Mouse (Mus musculus): ENCODE measurements around the gene Tead4. TPM values are rescaled to one million over a fixed set of nuclear protein-coding genes. Genes with fewer than 3 reads are reported as not detected.

The Tead4 gene
- polyA plus RNA-seq, 1 experiment = not detected

DNA sequence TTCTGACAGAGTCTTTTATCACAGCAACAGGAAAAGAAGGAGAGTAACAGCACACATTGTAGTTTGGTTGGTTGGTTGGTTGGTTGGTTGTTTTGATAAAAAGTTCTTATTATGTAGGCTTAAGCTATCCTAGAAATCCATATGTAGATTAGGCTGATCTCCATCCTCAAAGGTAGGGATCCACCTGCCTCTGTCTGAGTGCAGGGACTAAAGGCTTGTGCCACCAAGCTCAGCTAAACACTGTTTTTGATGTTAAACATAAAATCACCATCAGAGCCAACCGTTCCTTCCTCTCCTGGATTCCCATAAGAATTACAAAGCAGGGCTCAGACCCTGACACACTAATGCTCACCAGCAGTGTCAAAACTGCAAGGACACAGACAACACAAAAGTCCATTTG lies 39.1 kb downstream of the Tead4 start:
- TF ChIP-seq POLR2A (IDR thresholded peaks at IDR 0.05; ENCODE audit: insufficient read depth, low read depth, low read length) (no peak), CTCF (IDR thresholded peaks at IDR 0.05; ENCODE audit: insufficient read depth, low read depth, low read length) (no peak)

DNA sequence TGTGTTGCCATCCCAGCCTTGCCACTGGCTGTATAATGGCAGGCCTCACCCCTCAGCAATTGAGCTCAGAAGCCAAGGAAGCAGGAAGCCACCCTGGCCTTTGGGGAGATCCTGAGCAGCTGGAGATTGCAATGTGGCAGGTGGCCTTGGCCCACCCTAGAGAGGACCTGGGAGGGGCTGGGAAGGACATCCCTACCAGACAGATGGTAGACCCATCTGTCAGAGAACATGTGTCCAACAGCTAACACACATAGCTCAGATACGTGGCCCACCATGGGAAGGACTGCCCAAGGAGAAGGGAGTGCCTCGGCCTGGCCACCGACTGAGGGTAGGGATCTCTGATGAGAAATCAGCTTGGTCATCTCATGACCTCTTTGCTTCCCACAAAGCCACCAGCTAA lies 41.4 kb downstream of the Tead4 start:
- WGBS = 97% methylated on average over 3 of the region's 3 CpGs
- H3K4me1 ChIP-seq (ENCODE audit: control insufficient read depth, insufficient read depth, low read length) = peaks cover 7% of the 10 kb centered on the region
- TF ChIP-seq CTCF (IDR thresholded peaks at IDR 0.05; ENCODE audit: insufficient read depth, low read depth, low read length) (no peak), POLR2A (IDR thresholded peaks at IDR 0.05; ENCODE audit: insufficient read depth, low read depth, low read length) (no peak)

More for the DNA sequence above, 39.1 kb downstream of the Tead4 start:
- Histone ChIP-seq H3K4me1 (ENCODE audit: control insufficient read depth, insufficient read depth, low read length) (no peaks in the 10 kb centered on the region), H3K4me3 (ENCODE audit: insufficient read depth, low read depth, low read length) (no peak overlapping the region), H3K27ac (ENCODE audit: insufficient read depth, low read depth, low read length) (no peak overlapping the region)
- WGBS = 67% methylated on average over 1 of the region's 1 CpGs

DNA sequence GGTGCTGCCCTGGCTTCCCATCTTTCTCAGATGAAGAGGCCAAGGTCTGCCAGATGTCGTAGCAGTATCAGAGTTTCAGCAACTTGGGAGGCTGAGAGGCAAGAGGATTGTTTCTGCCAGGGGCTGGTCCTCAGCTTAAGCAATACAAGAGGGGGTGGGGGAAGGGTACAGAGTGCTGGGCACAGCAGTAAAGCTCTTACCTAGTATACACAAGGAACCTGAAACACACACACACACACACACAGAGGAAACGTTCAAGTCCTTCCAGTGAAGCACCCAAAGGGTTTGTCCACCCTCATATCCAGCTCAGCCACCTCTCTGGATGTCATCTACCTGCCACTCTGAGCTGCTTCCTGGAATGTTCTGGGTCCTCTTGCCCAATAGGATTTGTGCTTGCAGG lies 44.7 kb downstream of the Tead4 start:
- TF ChIP-seq POLR2A (IDR thresholded peaks at IDR 0.05; ENCODE audit: insufficient read depth, low read depth, low read length) = no peak
- TF ChIP-seq CTCF (IDR thresholded peaks at IDR 0.05; ENCODE audit: insufficient read depth, low read depth, low read length) = no peak
- 65% methylated on average over 2 of the region's 2 CpGs for WGBS
- no peak overlapping the region for H3K4me3 ChIP-seq (ENCODE audit: insufficient read depth, low read depth, low read length)
- H3K27ac ChIP-seq (ENCODE audit: insufficient read depth, low read depth, low read length) = no peak overlapping the region
- H3K4me1 ChIP-seq (ENCODE audit: control insufficient read depth, insufficient read depth, low read length) = peaks cover 7% of the 10 kb centered on the region

More for the DNA sequence above, 41.4 kb downstream of the Tead4 start:
- H3K4me3 ChIP-seq (ENCODE audit: insufficient read depth, low read depth, low read length) = no peak overlapping the region
- no peak overlapping the region for H3K27ac ChIP-seq (ENCODE audit: insufficient read depth, low read depth, low read length)

DNA sequence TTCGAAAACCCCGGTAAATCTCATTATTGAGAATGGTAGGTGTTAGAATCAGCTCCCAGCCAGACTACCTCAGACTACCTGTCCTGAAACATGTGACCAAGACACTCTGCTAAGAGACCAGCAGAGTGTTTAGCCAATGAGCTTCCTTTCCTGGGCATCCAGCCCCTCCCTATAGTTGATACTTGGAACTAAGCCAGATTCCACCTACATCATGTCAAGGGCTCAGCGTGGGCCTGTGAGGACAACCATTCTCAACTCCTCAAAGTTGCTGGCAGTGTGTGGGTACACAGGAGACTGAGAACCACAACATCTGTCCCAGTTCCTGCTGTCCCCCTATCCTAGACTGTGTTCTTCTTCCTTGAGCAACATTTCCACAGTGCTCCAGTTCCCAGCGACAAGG lies 45.3 kb downstream of the Tead4 start:
- TF ChIP-seq CTCF (IDR thresholded peaks at IDR 0.05; ENCODE audit: insufficient read depth, low read depth, low read length) = no peak
- no peak for TF ChIP-seq POLR2A (IDR thresholded peaks at IDR 0.05; ENCODE audit: insufficient read depth, low read depth, low read length)
- Histone ChIP-seq H3K4me1 (ENCODE audit: control insufficient read depth, insufficient read depth, low read length) (peaks cover 7% of the 10 kb centered on the region), H3K4me3 (ENCODE audit: insufficient read depth, low read depth, low read length) (no peak overlapping the region), H3K27ac (ENCODE audit: insufficient read depth, low read depth, low read length) (no peak overlapping the region)
- 63% methylated on average over 4 of the region's 4 CpGs for WGBS

DNA sequence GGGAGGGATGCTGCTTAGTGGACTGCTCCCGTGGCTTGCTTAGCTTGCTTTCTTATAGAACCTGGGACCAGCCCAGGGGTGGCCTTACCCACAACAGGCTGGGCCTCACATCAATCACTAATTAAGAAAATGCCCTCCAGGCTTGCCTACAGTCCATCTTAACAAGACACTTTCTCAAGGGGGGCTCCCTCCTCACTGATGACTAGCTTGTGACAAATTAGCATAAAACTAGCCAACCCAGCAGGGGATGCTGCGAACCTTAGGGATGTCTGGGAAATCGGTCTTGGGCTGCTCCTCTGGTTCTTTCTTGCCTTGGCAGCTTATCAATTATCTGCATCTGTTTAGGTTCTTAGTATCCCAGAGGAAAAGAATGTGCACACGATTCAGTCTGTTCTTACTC lies 46.1 kb downstream of the Tead4 start:
- H3K4me1 ChIP-seq (ENCODE audit: control insufficient read depth, insufficient read depth, low read length) = peaks cover 7% of the 10 kb centered on the region
- no peak overlapping the region for H3K27ac ChIP-seq (ENCODE audit: insufficient read depth, low read depth, low read length)
- no peak overlapping the region for H3K4me3 ChIP-seq (ENCODE audit: insufficient read depth, low read depth, low read length)
- TF ChIP-seq CTCF (IDR thresholded peaks at IDR 0.05; ENCODE audit: insufficient read depth, low read depth, low read length) (no peak), POLR2A (IDR thresholded peaks at IDR 0.05; ENCODE audit: insufficient read depth, low read depth, low read length) (no peak)
- 58% methylated on average over 4 of the region's 4 CpGs for WGBS

DNA sequence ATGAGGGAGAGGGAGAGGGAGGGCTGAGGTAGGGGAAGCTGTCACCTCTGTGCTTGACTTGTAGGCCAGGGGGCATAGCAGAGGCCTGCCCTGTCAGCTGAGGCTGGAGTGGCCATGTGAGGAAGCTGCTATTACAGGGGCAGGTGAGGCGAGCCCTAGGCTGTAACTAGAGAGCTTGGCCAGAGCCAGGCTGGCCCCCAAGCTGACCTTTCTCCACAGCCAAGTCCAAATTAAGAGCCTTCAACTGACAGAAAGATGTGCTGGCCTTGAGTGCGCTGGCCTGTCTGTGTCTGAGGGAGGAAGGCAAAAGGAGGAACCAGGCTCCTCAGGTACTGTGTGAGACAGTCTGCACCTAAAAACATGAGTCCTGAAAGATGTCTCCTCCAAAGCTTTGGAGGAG lies 47.5 kb downstream of the Tead4 start:
- Histone ChIP-seq H3K4me3 (ENCODE audit: insufficient read depth, low read depth, low read length) (no peak overlapping the region), H3K27ac (ENCODE audit: insufficient read depth, low read depth, low read length) (no peak overlapping the region), H3K4me1 (ENCODE audit: control insufficient read depth, insufficient read depth, low read length) (peaks cover 7% of the 10 kb centered on the region)
- 98% methylated on average over 2 of the region's 2 CpGs for WGBS
- TF ChIP-seq CTCF (IDR thresholded peaks at IDR 0.05; ENCODE audit: insufficient read depth, low read depth, low read length) (no peak), POLR2A (IDR thresholded peaks at IDR 0.05; ENCODE audit: insufficient read depth, low read depth, low read length) (no peak)

DNA sequence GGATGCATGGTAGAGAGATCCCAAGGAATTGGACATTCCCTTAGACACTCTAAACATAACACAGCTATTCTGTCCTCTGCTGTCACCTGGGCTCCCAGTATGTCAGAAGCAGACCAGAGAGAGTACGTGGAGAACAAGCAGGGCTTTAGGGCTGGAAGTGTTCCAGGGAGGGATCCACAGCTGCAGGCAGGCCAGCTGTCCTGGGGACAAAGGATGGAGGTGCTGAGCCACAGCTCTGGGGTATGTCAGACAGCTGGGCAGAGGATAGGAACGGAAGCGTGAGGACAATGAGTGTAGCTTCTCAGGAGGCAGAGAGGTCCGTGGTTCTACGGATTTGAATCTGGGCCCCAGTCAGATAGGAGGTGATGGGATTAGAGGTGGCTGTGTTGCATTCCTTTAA lies 50.0 kb downstream of the Tead4 start:
- peaks cover 3% of the 10 kb centered on the region for H3K4me1 ChIP-seq (ENCODE audit: control insufficient read depth, insufficient read depth, low read length)
- TF ChIP-seq POLR2A (IDR thresholded peaks at IDR 0.05; ENCODE audit: insufficient read depth, low read depth, low read length) = no peak
- TF ChIP-seq CTCF (IDR thresholded peaks at IDR 0.05; ENCODE audit: insufficient read depth, low read depth, low read length) = no peak
- WGBS = 89% methylated on average over 5 of the region's 5 CpGs
- no peak overlapping the region for H3K27ac ChIP-seq (ENCODE audit: insufficient read depth, low read depth, low read length)
- H3K4me3 ChIP-seq (ENCODE audit: insufficient read depth, low read depth, low read length) = no peak overlapping the region

DNA sequence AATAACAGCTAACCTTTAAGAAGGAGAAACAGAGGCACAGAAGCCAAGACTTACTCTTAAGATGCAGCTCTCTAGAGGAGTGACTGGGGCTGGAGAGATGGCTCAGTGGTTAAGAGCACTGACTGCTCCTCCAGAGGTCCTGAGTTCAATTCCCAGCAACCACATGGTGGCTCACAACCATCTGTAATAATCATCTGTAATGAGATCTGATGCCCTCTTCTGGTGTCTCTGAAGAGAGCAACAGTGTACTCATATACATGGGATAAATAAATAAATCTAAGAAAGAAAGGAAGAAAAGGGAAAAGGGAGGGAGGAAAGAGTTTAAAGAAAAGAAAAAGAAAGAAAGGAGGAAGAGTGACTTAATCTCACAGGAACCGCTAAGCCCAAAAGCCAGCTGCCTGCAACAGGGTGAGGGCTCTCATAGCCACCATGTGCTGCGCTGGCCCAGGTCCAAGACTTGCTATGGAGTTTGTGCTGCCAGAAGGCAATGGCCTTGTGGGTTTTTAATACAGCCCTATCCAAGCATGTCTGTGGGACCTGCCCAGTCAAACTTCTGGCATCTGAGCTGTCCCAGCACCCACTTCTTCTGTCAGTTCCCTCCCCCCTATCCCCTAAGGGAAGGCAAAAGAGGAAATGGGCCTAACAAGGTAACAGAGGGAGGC lies 63.4 kb downstream of the Tead4 start:
- no peak for TF ChIP-seq POLR2A (IDR thresholded peaks at IDR 0.05; ENCODE audit: insufficient read depth, low read depth, low read length)
- no peak for TF ChIP-seq CTCF (IDR thresholded peaks at IDR 0.05; ENCODE audit: insufficient read depth, low read depth, low read length)
- Histone ChIP-seq H3K4me1 (ENCODE audit: control insufficient read depth, insufficient read depth, low read length) (no peaks in the 10 kb centered on the region), H3K4me3 (ENCODE audit: insufficient read depth, low read depth, low read length) (no peak overlapping the region), H3K27ac (ENCODE audit: insufficient read depth, low read depth, low read length) (no peak overlapping the region)
- WGBS = 86% methylated on average over 2 of the region's 2 CpGs

DNA sequence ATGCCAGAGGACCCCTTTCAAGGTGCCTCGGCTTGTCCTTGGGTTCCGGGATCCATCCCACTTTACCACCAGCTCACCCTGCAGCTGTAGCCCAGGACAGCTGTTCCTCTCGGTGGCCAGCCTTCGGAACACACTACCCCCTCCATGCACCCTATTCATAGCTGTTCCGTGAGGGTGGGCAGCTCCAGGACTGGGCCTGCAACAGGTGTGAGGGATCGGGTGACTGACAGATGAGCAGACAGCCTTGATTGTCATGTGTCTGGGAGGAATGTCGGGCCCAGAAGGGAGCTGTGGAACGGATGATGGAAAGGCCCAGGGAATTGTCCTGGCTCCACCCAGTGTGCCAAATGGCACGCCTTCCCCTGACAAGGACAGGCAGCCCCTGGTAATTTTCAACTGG lies 64.0 kb downstream of the Tead4 start:
- no peak for TF ChIP-seq POLR2A (IDR thresholded peaks at IDR 0.05; ENCODE audit: insufficient read depth, low read depth, low read length)
- TF ChIP-seq CTCF (IDR thresholded peaks at IDR 0.05; ENCODE audit: insufficient read depth, low read depth, low read length) = no peak
- 85% methylated on average over 9 of the region's 9 CpGs for WGBS

More for the DNA sequence above, 64.0 kb downstream of the Tead4 start:
- H3K27ac ChIP-seq (ENCODE audit: insufficient read depth, low read depth, low read length) = no peak overlapping the region
- no peaks in the 10 kb centered on the region for H3K4me1 ChIP-seq (ENCODE audit: control insufficient read depth, insufficient read depth, low read length)
- H3K4me3 ChIP-seq (ENCODE audit: insufficient read depth, low read depth, low read length) = no peak overlapping the region
